11 mouse cellular contexts compared by ENCODE assay signal in genomic region chr10:42294392-42294791, GRCm38 (mm10).
"Had no signal": no experiment of that assay in that cellular context is flagged by ENCODE, and none has a peak within 500 bp of the region (broad histone marks: within the 10 kb centered on the region; RNA-seq: fewer than 3 reads in every experiment).

No protein-coding gene starts in this region.

- DNase-seq: left cerebral cortex, postnatal 4 days; right cerebral cortex, postnatal 14 days; thymus, postnatal 4 days had no signal

- ATAC-seq: intestine, postnatal 0 days had no signal

- H3K9me3 ChIP-seq: lung, embryonic 15.5 days; midbrain, embryonic 10.5 days; neural tube, embryonic 13.5 days; stomach, embryonic 15.5 days had no signal

- H3K4me3 ChIP-seq: layer of hippocampus, adult 2 months; limb, embryonic 13.5 days; lung, embryonic 15.5 days; midbrain, embryonic 10.5 days; neural tube, embryonic 13.5 days; stomach, embryonic 15.5 days had no signal

- H3K4me2 ChIP-seq: limb, embryonic 13.5 days; liver, embryonic 11.5 days; lung, embryonic 15.5 days; neural tube, embryonic 13.5 days; stomach, embryonic 15.5 days had no signal

- H3K27ac ChIP-seq: layer of hippocampus, adult 2 months; limb, embryonic 13.5 days; lung, embryonic 15.5 days; midbrain, embryonic 10.5 days; neural tube, embryonic 13.5 days; stomach, embryonic 15.5 days had no signal

- H3K27me3 ChIP-seq: limb, embryonic 13.5 days; lung, embryonic 15.5 days; neural tube, embryonic 13.5 days; stomach, embryonic 15.5 days had no signal

- H3K36me3 ChIP-seq: limb, embryonic 13.5 days; lung, embryonic 15.5 days; midbrain, embryonic 10.5 days; neural tube, embryonic 13.5 days; stomach, embryonic 15.5 days had no signal

- H3K9ac ChIP-seq: limb, embryonic 13.5 days; lung, embryonic 15.5 days; neural tube, embryonic 13.5 days; stomach, embryonic 15.5 days had no signal

- H3K4me1 ChIP-seq: limb, embryonic 13.5 days; lung, embryonic 15.5 days; midbrain, embryonic 10.5 days; neural tube, embryonic 13.5 days; stomach, embryonic 15.5 days had no signal
